Mouse (Mus musculus): ENCODE results near the gene Tmem39a. TPM values are rescaled to one million over a fixed set of nuclear protein-coding genes. Genes with fewer than 3 reads are reported as not detected.

The Tmem39a gene
- polyA plus RNA-seq, 1 experiment from 2014 or later = 18.4 TPM

DNA sequence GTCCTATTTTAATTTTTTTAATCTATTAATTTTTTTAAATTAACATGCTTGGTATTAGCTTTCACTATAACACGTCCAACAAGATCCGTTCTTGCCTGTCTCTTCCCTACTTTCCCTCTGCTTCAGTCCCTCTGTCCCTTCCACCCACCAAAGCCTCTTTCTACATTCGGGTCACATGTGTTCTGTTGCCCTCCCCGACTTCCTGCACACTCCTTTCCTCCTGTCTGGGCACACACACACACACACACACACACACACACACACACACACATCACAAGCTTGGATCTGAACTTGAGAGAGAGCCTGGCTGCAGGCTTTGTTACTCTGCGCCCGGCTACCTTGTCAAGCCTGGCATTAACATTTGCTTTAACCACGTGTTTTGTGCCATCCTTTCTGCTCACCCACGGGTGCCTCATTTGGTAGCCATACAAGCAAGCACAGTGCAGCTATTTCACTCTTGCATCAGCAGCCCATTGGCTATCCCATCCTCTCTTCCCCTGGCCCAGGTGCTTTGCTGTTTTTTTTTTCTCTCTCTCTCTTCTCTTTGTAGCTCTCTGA, 77.4 kb downstream of the Tmem39a start:
- H3K36me3 ChIP-seq (replicated peaks; ENCODE audit: insufficient read depth, low read length) = no peaks in the 10 kb centered on the region
- H3K27ac ChIP-seq (ENCODE audit: low read depth) = peak overlapping the region; percentile 41; the same call in 1 of the 2 replicates
- H3K4me1 ChIP-seq (ENCODE audit: insufficient read depth) = 0 out of 2 replicates have a peak, but pooled peaks cover 3% of the 10 kb centered on the region
- DNase-seq (no peak), ATAC-seq (no peak)
- no peaks in the 10 kb centered on the region for H3K27me3 ChIP-seq (ENCODE audit: insufficient read depth, low read length)
- H3K9ac ChIP-seq (replicated peaks) = no peak overlapping the region
- 44% methylated on average over 8 of the region's 8 CpGs for WGBS (ENCODE audit: insufficient replicate concordance)
- H3K4me3 ChIP-seq (ENCODE audit: low read depth, low read length) = no peak overlapping the region
- H3K4me2 ChIP-seq (ENCODE audit: low read depth, low read length) = no peak overlapping the region
- no peak for TF ChIP-seq CTCF (IDR thresholded peaks at IDR 0.05; ENCODE audit: low read depth)
- no peak for TF ChIP-seq EP300 (IDR thresholded peaks at IDR 0.05; ENCODE audit: low read depth)
- no peaks in the 10 kb centered on the region for H3K9me3 ChIP-seq (ENCODE audit: low read length)

- 36% methylated on average over 9 of the region's 9 CpGs for WGBS (ENCODE audit: insufficient replicate concordance)
- ATAC-seq = peak; percentile 44; the same call in 1 of the 2 replicates
- H3K4me1 ChIP-seq (ENCODE audit: insufficient read depth) = 0 out of 2 replicates have a peak, but pooled peaks cover 3% of the 10 kb centered on the region
- TF ChIP-seq EP300 (IDR thresholded peaks at IDR 0.05; ENCODE audit: low read depth) (no peak), CTCF (IDR thresholded peaks at IDR 0.05; ENCODE audit: low read depth) (no peak)
- H3K27me3 ChIP-seq (ENCODE audit: insufficient read depth, low read length) = no peaks in the 10 kb centered on the region
- H3K9ac ChIP-seq (replicated peaks) = no peak overlapping the region
- no peak overlapping the region for H3K4me3 ChIP-seq (ENCODE audit: low read depth, low read length)
- peak; percentile 35 for DNase-seq
- no peaks in the 10 kb centered on the region for H3K36me3 ChIP-seq (replicated peaks; ENCODE audit: insufficient read depth, low read length)
- 0 out of 2 replicates have a peak overlapping the region, but pooled peaks have one; percentile 11 for H3K4me2 ChIP-seq (ENCODE audit: low read depth, low read length)
- H3K9me3 ChIP-seq (ENCODE audit: low read length) = no peaks in the 10 kb centered on the region
- peak overlapping the region; percentile 41; the same call in 1 of the 2 replicates for H3K27ac ChIP-seq (ENCODE audit: low read depth)
Observed at GRCm38 (mm10) chr16:38636682-38637081, 78.2 kb downstream of the Tmem39a start.

- Histone ChIP-seq H3K9me3 (ENCODE audit: low read length) (no peaks in the 10 kb centered on the region), H3K27ac (ENCODE audit: low read depth) (peak overlapping the region; percentile 41; the same call in 1 of the 2 replicates), H3K27me3 (ENCODE audit: insufficient read depth, low read length) (no peaks in the 10 kb centered on the region), H3K4me1 (ENCODE audit: insufficient read depth) (0 out of 2 replicates have a peak, but pooled peaks cover 3% of the 10 kb centered on the region), H3K4me3 (ENCODE audit: low read depth, low read length) (no peak overlapping the region), H3K9ac (replicated peaks) (no peak overlapping the region), H3K36me3 (replicated peaks; ENCODE audit: insufficient read depth, low read length) (no peaks in the 10 kb centered on the region), H3K4me2 (ENCODE audit: low read depth, low read length) (0 out of 2 replicates have a peak overlapping the region, but pooled peaks have one; percentile 11)
- ATAC-seq (no peak), DNase-seq (no peak)
- TF ChIP-seq EP300 (IDR thresholded peaks at IDR 0.05; ENCODE audit: low read depth) = no peak
- no peak for TF ChIP-seq CTCF (IDR thresholded peaks at IDR 0.05; ENCODE audit: low read depth)
- 69% methylated on average over 10 of the region's 10 CpGs for WGBS (ENCODE audit: insufficient replicate concordance)
Observed at GRCm38 (mm10) chr16:38637085-38637484, 78.6 kb downstream of the Tmem39a start.

Other genes starting within 250 kb of the Tmem39a start
- gene Maats1, start 216.6 kb upstream of the Tmem39a start, polyA plus RNA-seq (2015; fragmentation: Nextera tagmentation; extraction: Ambion mirVana) = 0.04 TPM in 1 of 2 replicates, not detected in the other
- gene Cox17, start 211.7 kb upstream of the Tmem39a start, polyA plus RNA-seq (2015; fragmentation: Nextera tagmentation; extraction: Ambion mirVana) = 274 and 276 TPM in 2 replicates
- not detected in 2 replicates for gene Gm21987, start 211.7 kb upstream of the Tmem39a start, polyA plus RNA-seq (2015; fragmentation: Nextera tagmentation; extraction: Ambion mirVana)
- 10.8 and 12.6 TPM in 2 replicates for gene Popdc2, start 196.5 kb upstream of the Tmem39a start, polyA plus RNA-seq (2015; fragmentation: Nextera tagmentation; extraction: Ambion mirVana)
- 49.8 and 55.8 TPM in 2 replicates for gene Pla1a, start 125.6 kb upstream of the Tmem39a start, polyA plus RNA-seq (2015; fragmentation: Nextera tagmentation; extraction: Ambion mirVana)
- 17.9 and 22.2 TPM in 2 replicates for gene Adprh, start 106.0 kb upstream of the Tmem39a start, polyA plus RNA-seq (2015; fragmentation: Nextera tagmentation; extraction: Ambion mirVana)
- 0.13 and 0.15 TPM in 2 replicates for gene Cd80, start 103.1 kb upstream of the Tmem39a start, polyA plus RNA-seq (2015; fragmentation: Nextera tagmentation; extraction: Ambion mirVana)
- gene Timmdc1, start 36.0 kb upstream of the Tmem39a start, polyA plus RNA-seq (2015; fragmentation: Nextera tagmentation; extraction: Ambion mirVana) = 14.8 and 17.0 TPM in 2 replicates
- gene Poglut1, start 8.4 kb upstream of the Tmem39a start, polyA plus RNA-seq (2015; fragmentation: Nextera tagmentation; extraction: Ambion mirVana) = 6.1 and 6.3 TPM in 2 replicates
- gene Arhgap31, start 154.6 kb downstream of the Tmem39a start, polyA plus RNA-seq (2015; fragmentation: Nextera tagmentation; extraction: Ambion mirVana) = 1.6 and 1.7 TPM in 2 replicates
- 3.0 and 3.4 TPM in 2 replicates for gene B4galt4, start 183.6 kb downstream of the Tmem39a start, polyA plus RNA-seq (2015; fragmentation: Nextera tagmentation; extraction: Ambion mirVana)
- 2.6 and 2.8 TPM in 2 replicates for gene Upk1b, start 241.6 kb downstream of the Tmem39a start, polyA plus RNA-seq (2015; fragmentation: Nextera tagmentation; extraction: Ambion mirVana)